Mouse (Mus musculus) G1E (cell line): ENCODE data around the gene Ifit3.
"Not testable (repeated sequence)": the region's sequence is repeated elsewhere in the genome, so short reads cannot be mapped to it uniquely, and the experiment has no call there.

Experiments
- CTCF ChIP-seq: IDR thresholded peaks from 2 replicates; pipeline ENCODE4 v1.5.1; 2012; ENCODE audit warnings: low read depth, low read length, inconsistent platforms, mixed read lengths
- GATA1 ChIP-seq: IDR thresholded peaks from 2 replicates; pipeline ENCODE4 v1.6.1; 2012; ENCODE audit warnings: borderline replicate concordance, low read length, inconsistent platforms, mixed read lengths
- GATA2 ChIP-seq: IDR thresholded peaks from 2 replicates; pipeline ENCODE4 v1.6.1; 2012; ENCODE audit warnings: low read depth, low read length, inconsistent platforms, borderline replicate concordance
- POLR2AphosphoS5 ChIP-seq: IDR thresholded peaks from 2 replicates; pipeline ENCODE4 v1.6.1; 2012; ENCODE audit warnings: low read depth, low read length, inconsistent platforms; ENCODE audit not compliant: insufficient replicate concordance
- TAL1 ChIP-seq: conservative IDR thresholded peaks from 2 replicates; pipeline ENCODE4 v1.6.1; 2012; ENCODE audit warnings: low read depth, low read length, inconsistent platforms, mixed read lengths

DNA sequence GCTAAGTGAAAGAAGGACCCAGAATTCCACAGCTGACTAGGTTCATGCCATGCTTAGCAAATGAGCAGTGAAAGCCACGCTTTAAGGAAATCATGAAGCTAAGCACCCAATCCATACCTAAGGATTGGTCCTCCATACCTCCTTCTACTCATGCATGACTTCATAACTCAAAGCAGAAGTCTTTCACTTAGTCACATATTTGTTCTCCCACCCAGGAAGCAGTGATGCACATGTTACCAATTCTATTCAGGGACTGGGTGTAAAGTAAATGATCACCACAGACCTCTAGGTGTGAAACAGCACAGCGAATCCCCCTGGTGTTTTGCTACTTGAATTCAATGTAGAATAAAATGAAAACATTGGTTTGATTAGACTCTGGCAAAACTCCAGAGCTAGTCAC, 635 bp upstream of the Ifit3 start:
- not testable (repeated sequence) for TF ChIP-seq CTCF, GATA1, GATA2, TAL1, POLR2AphosphoS5
